Mouse (Mus musculus): ENCODE measurements around the gene Ehmt1.

The Ehmt1 gene

GRCm38 (mm10) chr2:24912189-24912588 is 7.2 kb downstream of the Ehmt1 start:
- DNase-seq (ENCODE audit: low read depth, low spot score), result no peak

DNA sequence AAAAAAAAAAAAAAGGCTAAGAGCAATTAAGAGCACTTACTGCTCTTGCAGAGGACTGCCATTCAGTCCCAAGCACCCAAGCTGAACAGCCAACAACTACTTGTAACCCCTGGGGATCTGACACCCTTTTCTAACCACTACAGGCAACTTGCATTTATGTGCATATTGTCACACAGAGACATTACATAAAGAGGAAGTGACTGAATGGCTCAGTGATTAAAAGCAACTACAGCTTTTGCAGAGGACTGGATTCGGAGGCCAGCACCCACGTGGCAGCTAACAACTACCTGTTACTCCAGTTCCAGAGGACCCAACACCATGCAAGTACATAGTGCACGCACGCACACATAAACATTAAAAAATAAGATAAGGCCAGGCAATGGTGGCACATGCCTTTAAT is 8.9 kb downstream of the Ehmt1 start:
- DNase-seq (ENCODE audit: low read depth, low spot score), result peak; percentile 83

DNA sequence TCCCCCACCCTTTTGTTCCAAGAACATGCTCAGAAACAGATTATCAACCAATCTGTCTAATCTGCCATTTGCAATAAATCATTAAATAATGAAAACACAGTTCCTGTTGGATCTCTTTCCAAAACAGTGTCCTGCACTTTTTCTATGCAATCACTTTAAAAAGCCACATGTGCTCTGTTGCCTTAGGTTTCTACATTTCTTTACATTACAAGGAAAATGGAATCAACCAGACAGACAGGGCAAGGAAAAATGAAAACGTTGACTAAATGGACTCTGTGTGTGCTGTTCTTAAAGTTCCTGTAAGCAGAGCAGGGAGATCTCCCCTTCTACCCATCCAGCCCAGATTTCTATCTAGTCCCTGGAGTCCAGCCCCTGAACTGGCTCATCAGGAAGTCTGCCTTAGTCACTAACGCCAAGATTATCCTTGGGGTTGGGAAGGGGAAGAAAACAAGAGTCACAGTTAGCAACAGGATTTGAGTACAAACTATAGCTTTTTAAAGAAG is 13.7 kb downstream of the Ehmt1 start:
- no peak for DNase-seq (ENCODE audit: low read depth, low spot score)

DNA sequence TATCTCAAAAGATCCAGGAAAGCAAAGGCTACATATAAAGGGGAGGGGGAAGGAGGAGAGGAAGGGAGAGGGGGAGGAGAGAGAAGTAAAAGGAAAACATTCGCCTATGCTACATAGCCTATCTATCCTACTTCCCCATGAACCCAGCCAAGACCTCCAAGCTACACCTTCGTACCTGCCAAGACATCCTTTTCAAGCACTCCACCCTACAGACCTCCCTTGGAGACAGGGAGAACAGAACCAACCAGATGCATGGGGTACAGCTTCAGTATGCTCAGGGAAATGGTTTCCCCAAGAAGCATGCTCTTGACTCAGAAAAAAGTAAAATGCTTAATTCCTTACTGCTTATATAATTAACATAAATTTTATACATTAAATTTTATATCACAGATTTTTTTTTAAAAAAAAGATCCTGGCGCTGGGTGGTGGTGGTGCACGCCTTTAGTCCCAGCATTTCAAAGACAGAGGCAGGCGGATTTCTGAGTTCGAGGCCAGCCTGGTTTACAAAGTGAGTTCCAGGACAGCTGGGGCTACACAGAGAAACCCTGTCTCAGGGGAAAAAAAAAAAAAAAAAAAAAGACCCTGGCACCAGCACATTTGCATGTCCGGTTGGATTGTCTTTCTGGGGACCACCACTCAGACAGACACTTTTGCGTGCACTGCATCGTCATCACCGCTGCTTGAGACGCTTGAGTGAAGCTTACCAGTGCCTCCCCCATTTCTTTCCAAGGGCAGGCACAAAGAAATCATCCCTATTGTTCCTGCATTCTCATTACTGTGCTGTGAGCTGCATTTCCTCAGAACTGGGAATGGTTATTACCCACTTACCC is 14.4 kb downstream of the Ehmt1 start:
- DNase-seq (ENCODE audit: low read depth, low spot score), result no peak

GRCm38 (mm10) chr2:24902999-24903398 is 16.4 kb downstream of the Ehmt1 start:
- no peak for DNase-seq (ENCODE audit: low read depth, low spot score)

GRCm38 (mm10) chr2:24901055-24901454 is 18.4 kb downstream of the Ehmt1 start:
- DNase-seq (ENCODE audit: low read depth, low spot score), result no peak

DNA sequence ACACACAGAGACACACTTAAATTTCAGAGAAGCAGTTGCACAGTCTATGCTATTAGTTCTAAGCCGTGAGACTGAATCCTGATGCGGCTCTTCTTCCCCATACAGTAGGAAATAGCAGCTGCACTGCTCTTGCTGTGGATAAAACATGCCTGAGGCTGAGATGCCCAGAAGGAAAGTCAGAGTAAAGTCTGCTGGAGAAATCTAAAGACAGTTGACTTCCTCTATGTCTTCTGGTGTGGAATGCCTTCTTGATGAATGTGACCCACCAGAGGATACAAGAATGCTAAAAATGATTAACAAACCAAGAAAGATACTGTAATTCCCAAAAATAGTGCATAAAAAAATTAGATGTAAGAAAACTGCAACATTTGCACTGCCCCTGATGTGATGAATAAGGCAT is 20.1 kb downstream of the Ehmt1 start:
- DNase-seq (ENCODE audit: low read depth, low spot score), result no peak

GRCm38 (mm10) chr2:24896761-24897160 is 22.7 kb downstream of the Ehmt1 start:
- DNase-seq (ENCODE audit: low read depth, low spot score), result no peak

GRCm38 (mm10) chr2:24894211-24894610 is 25.2 kb downstream of the Ehmt1 start:
- DNase-seq (ENCODE audit: low read depth, low spot score), result no peak

DNA sequence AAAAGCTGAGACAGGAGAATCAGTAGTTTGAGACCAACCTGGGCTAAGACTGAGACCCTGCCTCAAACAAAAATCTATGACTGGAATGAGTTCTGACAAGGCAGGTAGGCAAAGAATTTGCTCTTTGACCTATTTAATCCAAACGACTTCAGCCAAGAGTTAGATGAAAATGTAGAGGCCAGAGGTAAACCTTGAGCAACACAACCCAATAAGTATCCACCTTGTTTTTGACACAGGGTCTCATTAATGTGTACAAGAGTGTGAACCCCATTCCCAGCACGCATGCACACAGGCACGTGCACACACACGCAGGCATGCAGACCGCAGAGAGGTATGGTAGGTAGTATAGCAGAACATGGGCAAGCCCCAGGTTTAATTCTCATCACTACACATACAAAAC is 27.1 kb downstream of the Ehmt1 start:
- no peak for DNase-seq (ENCODE audit: low read depth, low spot score)

DNA sequence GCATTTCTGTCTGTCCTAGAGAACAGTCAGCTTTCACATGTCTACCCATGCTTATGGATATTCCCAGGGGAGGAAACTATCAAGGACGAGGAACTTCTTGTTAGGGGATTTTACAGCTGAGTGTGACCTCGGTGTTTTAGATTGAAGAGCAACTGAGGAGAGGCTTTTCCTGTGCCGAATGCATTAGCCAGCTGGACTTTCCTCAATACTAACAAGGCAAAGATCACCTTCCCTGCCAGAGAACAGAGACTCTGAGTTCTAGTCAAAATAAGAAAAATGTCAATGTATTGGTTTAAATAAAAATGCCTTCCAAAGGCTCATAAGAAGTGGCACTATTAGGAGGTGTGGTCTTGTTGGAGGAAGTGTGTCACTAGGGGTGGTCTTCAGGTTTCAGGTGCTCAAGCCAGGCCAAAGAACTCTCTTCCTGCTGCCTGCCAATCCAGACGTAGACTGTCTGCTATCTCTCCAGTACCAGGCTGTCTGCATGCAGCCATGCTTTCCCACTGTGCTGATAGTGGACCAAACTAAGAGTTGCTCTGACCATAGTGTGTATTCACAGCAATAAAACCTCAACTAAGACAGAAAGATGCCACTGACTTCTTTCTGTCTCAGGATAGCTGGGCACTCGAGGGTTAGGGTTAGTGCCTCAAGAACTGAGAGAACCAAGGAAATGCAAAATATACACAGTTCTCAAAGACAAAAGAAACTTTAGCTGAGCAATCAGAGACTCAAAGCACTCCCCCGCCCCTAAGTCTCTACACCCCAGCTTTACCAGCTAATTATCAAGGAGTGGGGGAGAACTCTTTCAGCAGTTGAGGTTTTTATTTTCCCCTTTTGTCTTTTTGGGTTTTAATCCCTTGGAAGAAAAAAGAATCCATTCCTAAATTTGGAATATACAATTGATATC is 28.6 kb downstream of the Ehmt1 start:
- DNase-seq (ENCODE audit: low read depth, low spot score), result no peak

DNA sequence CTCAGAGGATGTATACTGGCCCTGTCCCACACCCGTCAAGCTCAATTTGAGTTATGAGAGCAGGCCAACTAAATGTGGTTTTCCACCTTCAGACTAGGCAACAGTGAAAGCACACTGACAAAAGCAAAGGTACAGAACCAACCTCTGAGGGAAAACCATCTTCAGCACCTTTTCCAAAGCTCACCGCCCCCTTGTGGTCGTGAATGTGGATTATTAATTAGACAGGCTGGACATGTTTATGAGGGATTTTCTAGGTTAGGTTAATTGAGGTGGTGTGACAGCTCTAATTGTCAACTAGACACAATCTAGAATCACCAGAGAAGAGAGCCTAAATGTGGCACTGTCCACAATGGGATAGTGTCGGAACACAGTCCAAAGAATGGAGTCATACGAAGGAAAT is 30.5 kb downstream of the Ehmt1 start:
- DNase-seq (ENCODE audit: low read depth, low spot score), result peak; percentile 45

GRCm38 (mm10) chr2:24880686-24881085 is 38.7 kb downstream of the Ehmt1 start:
- no peak for DNase-seq (ENCODE audit: low read depth, low spot score)

- DNase-seq (ENCODE audit: low read depth, low spot score), result no peak
These were observed 48.5 kb downstream of the Ehmt1 start for GRCm38 (mm10) chr2:24870952-24871351.

GRCm38 (mm10) chr2:24863010-24863409 is 56.4 kb downstream of the Ehmt1 start:
- peak; percentile 38 for DNase-seq (ENCODE audit: low read depth, low spot score)

- DNase-seq (ENCODE audit: low read depth, low spot score), result peak; percentile 49
These were observed 67.0 kb downstream of the Ehmt1 start for GRCm38 (mm10) chr2:24852408-24852807.

- DNase-seq (ENCODE audit: low read depth, low spot score), result no peak
These were observed 72.9 kb downstream of the Ehmt1 start for GRCm38 (mm10) chr2:24846557-24846956.

GRCm38 (mm10) chr2:24845256-24845655 is 74.2 kb downstream of the Ehmt1 start:
- no peak for DNase-seq (ENCODE audit: low read depth, low spot score)

- no peak for DNase-seq (ENCODE audit: low read depth, low spot score)
These were observed 88.8 kb downstream of the Ehmt1 start for GRCm38 (mm10) chr2:24830614-24831013.

- DNase-seq (ENCODE audit: low read depth, low spot score), result no peak
These were observed 109.7 kb downstream of the Ehmt1 start for GRCm38 (mm10) chr2:24809746-24810145.

DNA sequence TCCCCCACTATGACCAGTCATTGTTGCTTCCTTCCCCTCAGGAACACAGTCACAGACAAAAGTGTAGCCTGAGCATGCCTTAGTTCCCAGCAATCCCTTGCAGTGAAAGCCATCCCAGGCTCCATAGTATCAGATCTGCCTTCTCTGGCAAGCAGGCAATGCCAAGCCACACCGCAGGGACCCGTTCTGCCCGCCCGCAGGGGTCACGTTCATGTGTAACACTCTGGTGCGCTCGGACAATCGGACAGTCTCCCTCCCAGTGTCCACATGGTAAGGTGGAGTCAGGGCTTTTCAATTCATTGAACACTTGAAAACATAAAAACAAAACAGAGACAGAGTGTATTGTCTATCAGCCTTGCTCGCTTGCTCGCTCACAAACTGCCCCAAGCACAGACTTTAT is 111.7 kb downstream of the Ehmt1 start:
- DNase-seq (ENCODE audit: low read depth, low spot score), result no peak

GRCm38 (mm10) chr2:24807036-24807435 is 112.4 kb downstream of the Ehmt1 start:
- no peak for DNase-seq (ENCODE audit: low read depth, low spot score)

All from A20 (cell line).